Mouse (Mus musculus): ENCODE data around the gene Tmem30b. TPM values are rescaled to one million over a fixed set of nuclear protein-coding genes. Genes with fewer than 3 reads are reported as not detected.

The Tmem30b gene
- total and polyA plus RNA-seq, 2 experiments from 2014 or later, result 0.14 to 0.31 TPM

- WGBS, result 84% methylated on average over 5 of the region's 5 CpGs
Measured at GRCm38 (mm10) chr12:73506648-73507047, 39.5 kb downstream of the Tmem30b start.

GRCm38 (mm10) chr12:73500689-73501326, 45.4 kb downstream of the Tmem30b start:
- ATAC-seq (ENCODE audit: insufficient read depth, low read depth), result no peak
- H3K4me1 ChIP-seq (ENCODE audit: control insufficient read depth, insufficient read depth), result peaks cover 8% of the 10 kb centered on the region; the same call in 1 of the 2 replicates
- no peak overlapping the region for H3K27ac ChIP-seq (ENCODE audit: low read depth)
- no peak overlapping the region for H3K9ac ChIP-seq (replicated peaks; ENCODE audit: low read depth, low read length)
- WGBS, result 38% methylated on average over 5 of the region's 5 CpGs
- no peaks in the 10 kb centered on the region for H3K27me3 ChIP-seq (ENCODE audit: control insufficient read depth, insufficient read depth, low read length)
- TF ChIP-seq EP300 (IDR thresholded peaks at IDR 0.05; ENCODE audit: low read depth) (no peak), CTCF (IDR thresholded peaks at IDR 0.05; ENCODE audit: low read depth) (no peak)
- DNase-seq (ENCODE audit: low spot score), result no peak
- H3K36me3 ChIP-seq (replicated peaks; ENCODE audit: control insufficient read depth, insufficient read depth, low read length), result no peaks in the 10 kb centered on the region
- H3K4me3 ChIP-seq (ENCODE audit: low read depth, low read length), result no peak overlapping the region
- H3K4me2 ChIP-seq (ENCODE audit: low read depth, low read length), result no peak overlapping the region
- no peaks in the 10 kb centered on the region for H3K9me3 ChIP-seq (replicated peaks; ENCODE audit: control insufficient read depth, low read length)

More at GRCm38 (mm10) chr12:73506648-73507047, 39.5 kb downstream of the Tmem30b start:
- DNase-seq (ENCODE audit: low spot score), result no peak
- TF ChIP-seq EP300 (IDR thresholded peaks at IDR 0.05; ENCODE audit: low read depth), result no peak
- TF ChIP-seq CTCF (IDR thresholded peaks at IDR 0.05; ENCODE audit: low read depth), result no peak
- no peak overlapping the region for H3K4me3 ChIP-seq (ENCODE audit: low read depth, low read length)
- no peaks in the 10 kb centered on the region for H3K27me3 ChIP-seq (ENCODE audit: control insufficient read depth, insufficient read depth, low read length)
- no peaks in the 10 kb centered on the region for H3K36me3 ChIP-seq (replicated peaks; ENCODE audit: control insufficient read depth, insufficient read depth, low read length)
- no peaks in the 10 kb centered on the region for H3K9me3 ChIP-seq (replicated peaks; ENCODE audit: control insufficient read depth, low read length)
- H3K4me2 ChIP-seq (ENCODE audit: low read depth, low read length), result no peak overlapping the region
- H3K9ac ChIP-seq (replicated peaks; ENCODE audit: low read depth, low read length), result no peak overlapping the region
- H3K27ac ChIP-seq (ENCODE audit: low read depth), result no peak overlapping the region
- ATAC-seq (ENCODE audit: insufficient read depth, low read depth), result no peak
- H3K4me1 ChIP-seq (ENCODE audit: control insufficient read depth, insufficient read depth), result no peaks in the 10 kb centered on the region

- Histone ChIP-seq H3K36me3 (replicated peaks; ENCODE audit: control insufficient read depth, insufficient read depth, low read length) (no peaks in the 10 kb centered on the region), H3K27ac (ENCODE audit: low read depth) (no peak overlapping the region), H3K4me1 (ENCODE audit: control insufficient read depth, insufficient read depth) (no peaks in the 10 kb centered on the region), H3K4me2 (ENCODE audit: low read depth, low read length) (no peak overlapping the region), H3K9me3 (replicated peaks; ENCODE audit: control insufficient read depth, low read length) (no peaks in the 10 kb centered on the region), H3K4me3 (ENCODE audit: low read depth, low read length) (no peak overlapping the region), H3K9ac (replicated peaks; ENCODE audit: low read depth, low read length) (no peak overlapping the region), H3K27me3 (ENCODE audit: control insufficient read depth, insufficient read depth, low read length) (no peaks in the 10 kb centered on the region)
- ATAC-seq (ENCODE audit: insufficient read depth, low read depth), result no peak
- TF ChIP-seq CTCF (IDR thresholded peaks at IDR 0.05; ENCODE audit: low read depth) (no peak), EP300 (IDR thresholded peaks at IDR 0.05; ENCODE audit: low read depth) (no peak)
- DNase-seq (ENCODE audit: low spot score), result no peak
- 84% methylated on average over 10 of the region's 10 CpGs for WGBS
Measured at GRCm38 (mm10) chr12:73495172-73495571, 51.0 kb downstream of the Tmem30b start.

DNA sequence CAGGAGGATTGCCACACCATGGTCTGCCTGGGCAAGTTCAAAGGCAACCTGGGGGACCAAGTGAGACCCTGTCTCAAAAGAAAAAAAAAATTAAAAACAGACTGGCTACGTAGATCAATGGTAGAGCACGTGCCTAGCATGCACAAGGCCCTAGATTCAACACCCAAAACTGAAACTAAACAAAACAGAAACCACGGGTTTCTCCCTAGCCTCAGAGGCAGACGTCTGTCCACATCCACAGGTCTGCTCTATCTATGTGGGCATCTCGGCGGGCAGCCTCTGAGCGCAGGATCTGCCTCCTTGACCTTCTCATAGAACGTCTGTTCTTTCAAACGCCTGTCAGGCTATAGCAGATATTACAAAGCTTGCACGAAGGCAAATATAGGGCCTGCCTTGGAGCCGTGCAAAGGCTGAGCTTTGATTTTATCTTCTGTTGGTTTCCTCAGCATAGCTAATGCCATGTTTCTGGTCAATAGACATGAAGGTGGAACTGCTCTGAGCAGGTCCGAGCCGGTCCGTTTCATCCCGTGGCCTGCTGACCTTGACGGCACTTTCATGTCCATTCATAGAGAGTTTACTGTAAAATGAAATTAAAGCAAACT, 52.2 kb downstream of the Tmem30b start:
- 87% methylated on average over 16 of the region's 16 CpGs for WGBS
- Histone ChIP-seq H3K4me1 (ENCODE audit: control insufficient read depth, insufficient read depth) (no peaks in the 10 kb centered on the region), H3K4me2 (ENCODE audit: low read depth, low read length) (no peak overlapping the region), H3K4me3 (ENCODE audit: low read depth, low read length) (no peak overlapping the region), H3K9ac (replicated peaks; ENCODE audit: low read depth, low read length) (no peak overlapping the region), H3K27me3 (ENCODE audit: control insufficient read depth, insufficient read depth, low read length) (no peaks in the 10 kb centered on the region), H3K36me3 (replicated peaks; ENCODE audit: control insufficient read depth, insufficient read depth, low read length) (no peaks in the 10 kb centered on the region), H3K27ac (ENCODE audit: low read depth) (no peak overlapping the region), H3K9me3 (replicated peaks; ENCODE audit: control insufficient read depth, low read length) (no peaks in the 10 kb centered on the region)
- TF ChIP-seq CTCF (IDR thresholded peaks at IDR 0.05; ENCODE audit: low read depth) (no peak), EP300 (IDR thresholded peaks at IDR 0.05; ENCODE audit: low read depth) (no peak)
- ATAC-seq (ENCODE audit: insufficient read depth, low read depth) (no peak), DNase-seq (ENCODE audit: low spot score) (no peak)

Other genes with a start within 250 kb of the Tmem30b start
- 20.5 and 20.8 TPM in 2 replicates for gene Prkch, start 38.4 kb upstream of the Tmem30b start, total RNA-seq (2014; rRNA removed; ENCODE audit: low replicate concordance)
- gene Prkch, start 38.4 kb upstream of the Tmem30b start, polyA plus RNA-seq (2015; fragmentation: Nextera tagmentation; extraction: Ambion mirVana), result 7.4 and 7.9 TPM in 2 replicates

Measured in heart, postnatal 0 days (tissue).